Mouse (Mus musculus) hindbrain, postnatal 0 days (tissue): ENCODE data around the gene Gm21800. TPM values are rescaled to one million over a fixed set of nuclear protein-coding genes. Genes with fewer than 3 reads are reported as not detected.
"Not testable (repeated sequence)": the region's sequence is repeated elsewhere in the genome, so short reads cannot be mapped to it uniquely, and the experiment has no call there.

ENCODE experiments used
- ATAC-seq: fragments of 200-750 bp; cut with Nextera tagmentation; 2 replicates; pipeline ENCODE4 v1.8.0; 2017; ENCODE audit warnings: mild to moderate bottlenecking, moderate TSS enrichment, moderate library complexity
- DNase-seq: peaks from one replicate; pipeline ENCODE4 v3.0.0-alpha.2; 2015; ENCODE audit warnings: low spot score
- H3K27ac ChIP-seq: fragments of 300-500 bp; sonication (generic); 2 replicates; pipeline ENCODE4 v1.5.1; 2014; ENCODE audit warnings: mild to moderate bottlenecking
- H3K27me3 ChIP-seq: fragments of 300-500 bp; sonication (generic); 2 replicates; pipeline ENCODE4 v1.6.1; 2014; ENCODE audit warnings: low read length, mixed read lengths; ENCODE audit not compliant: insufficient read depth
- H3K36me3 ChIP-seq: fragments of 300-500 bp; sonication (generic); 2 replicates; pipeline ENCODE4 v1.6.1; 2014; ENCODE audit warnings: low read length, mixed read lengths; ENCODE audit not compliant: insufficient read depth
- H3K4me1 ChIP-seq: fragments of 300-500 bp; sonication (generic); 2 replicates; pipeline ENCODE4 v1.6.1; 2014; ENCODE audit warnings: antibody characterized with exemption, low read length, mixed read lengths; ENCODE audit not compliant: insufficient read depth
- H3K4me2 ChIP-seq: fragments of 300-500 bp; sonication (generic); 2 replicates; pipeline ENCODE4 v1.6.1; 2014; ENCODE audit warnings: low read depth, mild to moderate bottlenecking, low read length, moderate library complexity, mixed read lengths
- H3K4me3 ChIP-seq: fragments of 300-500 bp; sonication (generic); 2 replicates; pipeline ENCODE4 v1.5.1; 2014; ENCODE audit warnings: low read length
- H3K9ac ChIP-seq: fragments of 300-500 bp; sonication (generic); replicated peaks from 2 replicates; pipeline ENCODE4 v1.6.1; 2014; ENCODE audit warnings: mild to moderate bottlenecking, low read length, moderate library complexity, mixed read lengths
- H3K9me3 ChIP-seq: fragments of 300-500 bp; sonication (generic); 2 replicates; pipeline ENCODE4 v1.6.1; 2016; ENCODE audit warnings: low read length, mixed read lengths
- WGBS: fragments of 180-500 bp; shearing (Covaris S2); extraction: QIAGEN DNeasy Blood & Tissue Kit; methylation state at CpG from one replicate; pipeline ENCODE4 v1.1.7; 2014; 5-methylcytosine and 5-hydroxymethylcytosine counted together
- polyA plus RNA-seq: library from polyadenylated mRNA; unstranded; fragments of >200 nt; fragmentation: Nextera tagmentation; extraction: Ambion mirVana; gene quantifications from 2 replicates; pipeline ENCODE4 v1.2.1, GENCODE M21; 2015
- total RNA-seq: library from RNA; depleted of rRNA; stranded (reverse); fragments of >200 nt; gene quantifications from 2 replicates; pipeline ENCODE4 v1.2.3, GENCODE M21; 2014; rRNA removed

Gene Gm21800
- not detected in 2 replicates for total RNA-seq
- not detected in 2 replicates for polyA plus RNA-seq

DNA sequence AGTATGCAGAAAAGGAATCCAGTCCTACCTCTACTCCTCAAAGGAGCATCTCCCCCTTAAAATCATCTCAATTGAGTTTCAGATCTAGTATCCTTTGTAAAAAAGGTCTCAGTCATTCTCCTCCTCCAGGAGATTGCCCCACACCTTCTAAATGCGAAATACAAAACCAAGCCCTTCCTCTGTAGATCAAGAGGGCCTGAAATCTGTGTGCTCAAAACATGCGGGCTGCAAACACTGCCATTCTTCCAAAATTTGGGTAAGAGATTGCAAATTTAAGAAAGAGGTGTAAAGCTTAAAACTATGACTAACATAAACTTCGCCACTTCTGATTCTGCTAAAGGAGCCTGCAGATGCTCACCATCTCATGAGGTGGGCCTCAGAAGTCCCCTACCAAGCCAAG is at the start of gene Gm21800:
TSS of gene Gm21800 (plus strand) at position 301 of the 400 bp plus-strand sequence.
- not testable (repeated sequence) for H3K4me3 ChIP-seq, H3K9me3 ChIP-seq, ATAC-seq, H3K27ac ChIP-seq, DNase-seq, H3K27me3 ChIP-seq, H3K4me2 ChIP-seq, H3K4me1 ChIP-seq, H3K36me3 ChIP-seq, H3K9ac ChIP-seq
- no CpG with 5 or more reads among the region's 3 CpGs for WGBS
